Mouse (Mus musculus): ENCODE measurements around the gene Cacna1h. TPM values are rescaled to one million over a fixed set of nuclear protein-coding genes. Genes with fewer than 3 reads are reported as not detected.

Gene Cacna1h
- total RNA-seq, 2 experiments from 2014 or later, result 0.94 to 1.7 TPM

DNA sequence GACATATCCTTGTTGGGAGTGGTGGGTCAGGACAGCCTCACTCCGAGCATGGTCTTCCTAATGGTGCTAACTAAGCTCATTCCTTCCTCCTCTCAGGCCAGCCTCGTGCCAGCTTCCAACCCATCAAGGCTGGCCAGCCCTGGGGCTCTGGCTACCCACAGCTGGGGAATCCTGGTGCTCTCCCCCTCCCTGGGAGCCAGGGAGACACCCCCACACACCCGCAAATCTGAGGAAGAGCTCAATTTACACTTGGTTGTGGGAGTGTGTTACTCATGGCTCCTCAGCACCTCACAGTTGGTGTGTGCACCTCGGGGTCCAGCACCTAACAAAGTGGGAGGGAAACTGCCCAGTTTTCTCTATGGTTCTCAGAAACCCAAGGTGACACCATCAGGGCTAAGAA is 22.3 kb downstream of the Cacna1h start:
- no peak for DNase-seq
- TF ChIP-seq CTCF (IDR thresholded peaks at IDR 0.05), result no peak
- H3K27ac ChIP-seq, result no peak overlapping the region
- intact Hi-C loops (cut with DNase I), result no loop called here
- H3K4me3 ChIP-seq, result no peak overlapping the region

DNA sequence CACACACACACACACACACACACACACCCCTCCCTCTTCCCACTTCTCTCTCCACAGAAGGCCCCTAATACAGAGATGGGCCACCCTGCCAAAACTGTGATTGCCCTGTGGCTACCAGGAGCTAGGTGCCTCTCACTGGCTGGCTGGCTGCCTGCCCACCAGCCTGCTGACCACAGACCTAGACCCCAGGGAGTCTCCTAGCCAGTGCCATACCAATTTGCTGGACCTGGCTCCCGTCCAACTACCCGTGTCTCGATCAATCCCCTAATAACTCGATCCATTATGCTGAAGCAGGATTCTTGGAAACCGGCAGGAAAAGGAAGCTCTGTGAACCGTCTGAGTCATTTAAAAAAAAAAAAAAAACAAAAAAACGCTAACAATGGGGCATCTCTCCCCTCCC is 22.8 kb downstream of the Cacna1h start:
- TF ChIP-seq CTCF (IDR thresholded peaks at IDR 0.05), result no peak
- DNase-seq, result no peak
- no peak overlapping the region for H3K4me3 ChIP-seq
- intact Hi-C loops (cut with DNase I), result no loop called here
- no peak overlapping the region for H3K27ac ChIP-seq

DNA sequence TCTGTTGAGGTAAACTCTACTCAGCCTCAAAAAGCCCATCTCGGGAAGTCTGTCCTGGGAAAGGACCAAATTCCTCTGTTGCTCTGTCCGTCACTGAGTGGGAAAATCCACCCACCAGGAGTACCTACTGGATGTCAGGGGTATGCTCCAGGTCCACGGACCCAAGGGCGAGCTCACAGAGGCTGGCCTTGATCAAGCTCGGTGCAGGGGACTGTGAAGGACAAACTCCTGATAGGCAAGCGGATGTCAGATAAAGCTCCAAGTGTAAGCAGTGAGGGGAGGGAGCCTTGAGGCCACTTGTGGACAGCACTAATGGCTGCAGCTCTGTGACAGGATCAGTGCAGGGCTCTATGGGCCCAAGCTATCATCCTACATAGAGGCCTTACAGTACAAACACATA is 23.4 kb downstream of the Cacna1h start:
- Histone ChIP-seq H3K27ac (no peak overlapping the region), H3K4me3 (no peak overlapping the region)
- no peak for DNase-seq
- no peak for TF ChIP-seq CTCF (IDR thresholded peaks at IDR 0.05)
- intact Hi-C loops (cut with DNase I), result no loop called here

DNA sequence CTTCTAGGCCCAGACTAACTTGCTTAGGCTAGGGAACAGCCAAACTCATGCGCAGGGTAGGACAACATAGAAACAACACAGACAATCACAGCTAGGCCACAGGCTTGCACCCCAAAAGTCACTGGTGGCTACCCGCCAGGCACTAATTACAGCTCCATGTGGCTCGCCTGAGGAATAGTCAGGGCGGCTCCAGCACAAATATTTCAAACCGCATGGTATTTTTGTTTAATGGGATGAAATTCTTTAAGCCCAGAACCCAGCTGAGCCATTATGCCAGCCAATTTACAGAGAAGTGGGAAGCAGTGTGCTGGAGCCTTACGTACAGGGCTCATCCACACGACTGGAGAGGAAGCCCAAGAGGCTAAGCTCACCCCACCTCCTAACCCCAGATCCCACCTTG is 24.0 kb downstream of the Cacna1h start:
- no peak overlapping the region for H3K27ac ChIP-seq
- H3K4me3 ChIP-seq, result no peak overlapping the region
- DNase-seq, result no peak
- intact Hi-C loops (cut with DNase I), result no loop called here
- TF ChIP-seq CTCF (IDR thresholded peaks at IDR 0.05), result no peak

DNA sequence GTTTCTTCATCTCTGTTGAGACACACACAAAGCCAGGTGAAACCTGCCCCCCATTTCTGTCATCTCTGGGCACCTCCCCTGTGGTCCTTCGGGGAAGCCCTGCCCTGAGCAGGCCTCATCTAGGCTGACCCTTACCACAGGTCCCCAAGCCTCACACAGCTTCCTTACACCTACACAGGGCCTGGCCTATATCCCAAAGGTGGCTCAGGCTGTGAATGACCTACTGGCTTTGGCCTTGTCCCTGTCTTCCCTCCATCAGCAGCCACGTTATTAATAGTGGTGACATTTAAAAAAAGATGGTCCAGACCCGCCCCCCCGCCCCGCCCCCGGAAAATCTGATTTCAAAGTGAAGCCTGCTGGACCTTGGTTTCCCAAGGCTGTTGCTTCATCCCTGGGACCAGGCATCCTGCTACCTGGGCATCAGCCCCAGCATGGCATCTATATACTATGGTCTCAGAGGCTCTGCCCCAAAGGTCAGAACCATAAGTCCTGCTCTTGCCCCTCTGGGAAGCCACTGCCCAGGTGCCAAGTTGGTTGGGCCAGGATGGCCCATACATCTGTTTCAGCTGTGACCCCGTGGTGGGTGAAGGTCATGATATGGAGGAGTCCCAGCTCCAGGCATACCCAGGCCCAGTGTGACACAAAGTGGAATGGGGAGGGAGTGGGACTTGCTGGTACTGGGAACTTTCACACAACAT is 25.1 kb downstream of the Cacna1h start:
- no peak for TF ChIP-seq CTCF (IDR thresholded peaks at IDR 0.05)
- intact Hi-C loops (cut with DNase I), result no loop called here
- no peak for DNase-seq
- Histone ChIP-seq H3K27ac (peak overlapping the region; percentile 24; the same call in 1 of the 2 replicates), H3K4me3 (no peak overlapping the region)

DNA sequence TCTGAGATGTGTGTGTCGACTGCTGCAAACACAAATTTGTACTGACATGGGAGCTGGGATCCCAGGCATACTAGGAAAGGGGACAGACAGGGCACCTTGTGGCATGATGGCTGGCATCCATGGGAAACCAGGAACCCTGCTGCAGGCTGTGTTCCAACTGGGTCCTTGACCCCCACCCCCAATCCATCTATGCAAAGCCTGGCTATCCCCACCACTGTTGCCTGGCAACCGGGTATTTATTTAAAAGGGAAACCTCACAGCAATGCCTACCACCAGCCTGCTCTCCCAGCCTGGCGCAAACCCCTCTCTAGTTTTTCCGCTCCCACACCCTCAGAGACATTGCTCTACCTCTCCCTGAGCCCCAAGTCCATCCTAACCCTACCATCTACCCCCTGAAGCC is 26.2 kb downstream of the Cacna1h start:
- intact Hi-C loops (cut with DNase I), result no loop called here
- no peak for TF ChIP-seq CTCF (IDR thresholded peaks at IDR 0.05)
- H3K27ac ChIP-seq, result no peak overlapping the region
- DNase-seq, result no peak
- no peak overlapping the region for H3K4me3 ChIP-seq

DNA sequence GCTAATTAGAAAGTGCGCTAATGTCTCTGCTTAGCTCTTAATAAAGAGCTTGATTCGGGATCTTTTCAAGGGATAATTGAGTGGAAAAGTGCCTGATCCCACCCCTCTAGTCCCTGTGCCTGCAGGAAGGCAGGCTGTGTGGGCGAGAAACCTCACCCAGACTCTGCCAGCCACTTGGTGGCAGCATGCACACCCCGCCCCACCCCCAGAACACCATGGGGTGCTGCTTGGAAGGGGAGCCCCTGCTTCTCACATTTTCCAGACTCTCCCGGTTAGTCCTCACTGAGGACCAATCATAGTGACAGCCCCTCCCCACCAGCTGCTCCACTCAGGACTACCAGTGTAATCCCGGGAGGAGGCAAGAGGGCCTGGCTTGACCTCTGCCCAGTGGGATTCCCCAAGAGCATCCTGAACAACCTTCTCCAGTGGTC is 27.6 kb downstream of the Cacna1h start:
- no peak for DNase-seq
- intact Hi-C loops (cut with DNase I), result no loop called here
- TF ChIP-seq CTCF (IDR thresholded peaks at IDR 0.05), result 0 out of 2 replicates have a peak, but pooled peaks have one; percentile 3
- H3K4me3 ChIP-seq, result peak overlapping the region; percentile 11; the same call in 1 of the 2 replicates
- peak overlapping the region; percentile 62 for H3K27ac ChIP-seq

DNA sequence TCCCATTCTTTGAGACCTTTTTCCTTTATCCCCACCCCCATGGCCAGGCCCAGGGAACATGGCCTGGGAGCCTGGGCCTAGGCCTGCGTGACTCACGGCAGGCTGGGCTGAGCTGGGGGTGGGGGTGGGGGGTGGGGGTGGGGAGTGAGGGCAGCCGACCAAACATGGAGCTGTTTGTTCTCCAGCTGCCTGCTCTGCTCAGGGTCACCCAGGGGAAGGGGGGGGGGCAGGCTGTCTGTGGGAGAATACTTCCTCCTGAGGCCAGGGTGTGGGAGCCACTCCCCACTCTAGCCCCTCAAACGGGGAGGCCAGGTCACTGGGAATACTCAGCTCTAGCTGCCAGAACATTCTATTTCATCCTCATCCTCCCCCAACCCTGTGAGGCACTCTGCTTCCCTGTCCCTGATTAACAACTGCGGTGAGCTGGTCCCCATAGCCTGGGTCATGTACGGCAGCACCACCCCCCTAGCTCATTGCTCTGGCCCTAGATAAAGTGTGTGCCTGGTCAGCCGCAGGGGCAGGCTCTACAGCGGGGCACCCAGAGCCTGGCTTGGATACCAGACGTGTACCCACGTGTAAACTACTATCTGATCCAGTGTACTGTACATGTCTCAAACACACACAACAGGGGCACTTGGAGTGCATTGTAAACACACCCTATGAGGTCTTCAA is 28.2 kb downstream of the Cacna1h start:
- no peak for DNase-seq
- intact Hi-C loops (cut with DNase I), result no loop called here
- H3K27ac ChIP-seq, result peak overlapping the region; percentile 62
- no peak overlapping the region; the same call in 1 of the 2 replicates for H3K4me3 ChIP-seq
- TF ChIP-seq CTCF (IDR thresholded peaks at IDR 0.05), result no peak

DNA sequence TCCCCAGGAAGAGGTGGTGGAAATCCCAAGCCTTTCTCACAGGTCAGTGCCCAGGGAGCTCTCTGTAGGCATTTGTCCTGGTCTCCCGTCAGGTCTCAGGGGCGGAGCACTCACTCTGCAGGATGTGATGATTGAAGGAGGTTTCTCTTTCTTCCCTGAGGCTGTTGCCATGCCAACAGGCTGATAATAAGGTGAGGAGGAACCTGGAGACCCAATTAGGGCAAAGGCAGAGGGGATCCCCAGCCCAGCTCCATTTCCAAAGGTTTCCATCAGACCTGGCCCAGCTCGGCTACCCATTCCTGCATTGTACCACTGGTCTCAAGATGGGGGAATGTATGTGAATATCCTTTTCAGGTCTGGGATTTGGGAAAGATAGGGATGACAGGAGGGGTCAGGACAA is 29.4 kb downstream of the Cacna1h start:
- intact Hi-C loops (cut with DNase I), result no loop called here
- no peak for DNase-seq
- H3K4me3 ChIP-seq, result no peak overlapping the region
- H3K27ac ChIP-seq, result no peak overlapping the region
- no peak for TF ChIP-seq CTCF (IDR thresholded peaks at IDR 0.05)

DNA sequence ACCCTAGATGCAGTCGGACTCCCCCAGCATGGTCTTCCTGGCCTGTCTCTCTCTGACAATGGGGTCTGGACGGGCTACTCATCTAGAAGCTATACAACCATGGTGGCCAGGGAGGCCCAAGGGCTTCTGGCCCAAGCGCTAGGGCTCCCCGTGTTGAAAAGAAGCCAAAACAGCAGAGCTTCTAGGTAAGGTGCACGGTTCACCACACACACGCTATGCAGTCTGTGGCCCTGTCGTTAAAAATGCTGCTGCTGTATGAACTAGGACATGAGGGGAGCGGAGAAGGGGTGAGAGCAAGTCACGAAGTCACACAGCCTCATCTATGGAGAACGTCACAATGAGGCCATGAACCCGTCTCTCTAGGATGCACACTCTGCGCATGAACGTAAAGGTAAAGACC is 31.4 kb downstream of the Cacna1h start:
- Histone ChIP-seq H3K4me3 (no peak overlapping the region), H3K27ac (no peak overlapping the region)
- intact Hi-C loops (cut with DNase I), result no loop called here
- TF ChIP-seq CTCF (IDR thresholded peaks at IDR 0.05), result no peak
- no peak for DNase-seq

DNA sequence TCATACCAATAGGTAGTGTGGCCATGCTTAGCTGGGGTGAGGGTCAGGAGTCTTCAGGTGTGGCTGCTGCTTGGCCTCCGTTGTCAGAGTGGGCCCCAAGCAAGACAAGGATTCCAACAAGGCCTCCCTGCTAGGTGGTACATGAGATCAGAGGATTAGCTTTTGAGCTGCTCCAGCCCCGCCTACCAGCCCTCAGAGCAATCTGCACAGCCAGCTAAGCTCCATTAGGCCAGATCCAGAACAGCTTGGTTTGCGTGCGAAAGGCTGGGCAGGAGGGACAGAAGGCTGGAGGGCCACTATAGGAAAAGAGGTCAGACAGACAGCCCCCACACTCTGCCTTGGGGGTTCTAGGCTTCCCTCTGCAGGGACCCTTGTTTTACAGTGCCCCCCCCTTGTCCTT is 32.1 kb downstream of the Cacna1h start:
- Histone ChIP-seq H3K4me3 (no peak overlapping the region), H3K27ac (no peak overlapping the region)
- DNase-seq, result no peak
- intact Hi-C loops (cut with DNase I), result no loop called here
- TF ChIP-seq CTCF (IDR thresholded peaks at IDR 0.05), result no peak

DNA sequence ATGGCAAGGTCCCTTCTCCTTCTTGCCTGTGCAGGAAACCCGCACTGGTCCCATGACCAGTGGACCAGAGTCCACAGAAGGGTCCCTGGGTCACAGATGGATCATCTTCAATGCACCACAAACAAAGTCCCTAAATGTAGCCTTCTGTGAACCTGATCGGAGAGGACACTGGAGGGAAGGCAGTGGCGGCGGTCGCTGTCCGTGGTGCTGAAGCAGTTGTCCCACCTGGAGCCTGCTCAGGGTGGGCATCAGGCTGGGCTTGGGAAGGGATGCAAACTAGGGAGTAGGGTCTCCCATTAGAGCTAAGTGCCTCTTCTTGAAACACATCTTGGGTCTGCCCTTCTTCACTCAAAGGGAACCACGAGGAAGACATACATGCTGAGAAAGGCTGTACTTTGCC is 33.1 kb downstream of the Cacna1h start:
- intact Hi-C loops (cut with DNase I), result no loop called here
- Histone ChIP-seq H3K27ac (no peak overlapping the region), H3K4me3 (no peak overlapping the region)
- TF ChIP-seq CTCF (IDR thresholded peaks at IDR 0.05), result no peak
- no peak for DNase-seq

DNA sequence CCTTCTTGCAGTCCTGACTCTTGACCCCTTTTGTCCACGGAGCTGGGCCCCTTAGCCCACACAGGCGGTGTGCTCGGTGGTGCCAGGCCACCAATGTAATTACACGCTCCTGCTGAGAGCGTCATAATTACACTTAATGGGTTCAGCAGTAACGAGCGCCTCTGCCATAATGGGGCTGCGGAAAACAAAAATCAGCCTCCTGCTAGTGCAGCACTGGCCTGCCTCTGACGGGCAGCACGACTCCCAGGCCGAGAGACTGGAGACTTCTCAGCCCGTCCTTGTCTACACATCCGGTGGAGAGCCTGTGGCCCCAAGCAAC is 35.1 kb downstream of the Cacna1h start:
- Histone ChIP-seq H3K4me3 (no peak overlapping the region), H3K27ac (no peak overlapping the region)
- no peak for DNase-seq
- intact Hi-C loops (cut with DNase I), result loop anchor here (1.0 to 5.0 kb wide), 2 partner anchors 72 to 299 kb away; no protein-coding TSS in a partner anchor
- TF ChIP-seq CTCF (IDR thresholded peaks at IDR 0.05), result no peak

Measured in gastrocnemius, adult 2 months (tissue).